Mouse (Mus musculus): Measurements from ENCODE around the gene Dnm3.

Dnm3 gene

DNA sequence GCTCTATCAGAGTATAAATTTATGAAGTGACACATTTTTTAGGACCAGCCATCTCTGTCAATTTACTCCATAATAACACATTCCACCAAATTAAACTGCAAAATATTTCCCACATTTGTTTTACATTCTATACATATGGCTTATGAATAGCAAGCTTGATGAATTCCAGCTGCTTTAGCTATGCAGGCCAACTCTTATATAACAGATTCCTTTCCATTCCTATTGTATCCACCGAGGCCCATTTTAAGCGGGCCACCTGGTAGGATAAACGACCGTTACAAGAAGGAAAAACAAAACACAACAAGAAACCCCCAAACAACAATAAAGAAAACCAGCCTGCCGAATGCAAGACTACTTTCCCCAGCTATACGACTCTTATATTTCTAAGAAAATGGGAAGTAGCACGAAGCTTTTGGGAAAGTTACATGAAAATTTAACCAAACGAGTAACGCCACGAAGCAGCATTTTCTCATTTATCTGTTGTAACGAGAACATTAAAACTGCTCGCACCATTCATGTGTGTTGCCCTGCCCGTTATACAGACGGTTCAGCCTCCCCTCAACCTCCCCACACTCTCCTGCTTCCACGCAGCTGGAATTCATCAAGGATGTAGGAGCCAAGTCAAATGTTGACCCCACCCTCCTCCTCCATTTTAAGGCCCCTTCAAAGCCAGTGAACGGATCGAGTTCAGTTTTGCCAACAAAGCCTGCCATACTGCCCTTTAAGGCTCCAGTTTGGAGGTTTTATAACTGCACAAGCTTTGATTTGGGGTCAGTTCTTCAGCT lies 403.0 kb downstream of the Dnm3 start:
- DNase-seq (ENCODE audit: low read depth): no peak

GRCm38 (mm10) chr1:162072917-162073578 lies 404.8 kb downstream of the Dnm3 start:
- no peak for DNase-seq (ENCODE audit: low read depth)

GRCm38 (mm10) chr1:162053608-162054007 lies 424.2 kb downstream of the Dnm3 start:
- DNase-seq (ENCODE audit: low read depth): no peak

DNA sequence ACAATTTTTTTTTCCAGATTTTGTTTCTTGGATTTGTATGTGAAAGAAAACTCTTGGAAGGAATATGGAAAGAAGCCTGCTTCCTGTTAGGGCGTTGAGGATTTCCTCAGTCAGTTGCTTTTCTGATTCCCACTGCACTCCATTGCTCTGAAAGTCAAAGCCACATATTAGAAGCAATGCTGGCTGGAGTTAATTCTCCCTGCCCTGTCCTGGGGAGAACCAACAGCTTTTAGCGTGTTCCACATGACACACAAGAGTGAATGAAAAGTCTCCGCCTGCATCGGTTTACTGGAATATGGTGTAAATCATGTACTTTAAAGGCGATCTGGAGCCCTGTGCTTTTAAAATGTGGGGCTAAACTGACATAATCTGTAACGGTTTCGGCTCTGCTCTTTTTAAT lies 424.6 kb downstream of the Dnm3 start:
- no peak for DNase-seq (ENCODE audit: low read depth)

DNA sequence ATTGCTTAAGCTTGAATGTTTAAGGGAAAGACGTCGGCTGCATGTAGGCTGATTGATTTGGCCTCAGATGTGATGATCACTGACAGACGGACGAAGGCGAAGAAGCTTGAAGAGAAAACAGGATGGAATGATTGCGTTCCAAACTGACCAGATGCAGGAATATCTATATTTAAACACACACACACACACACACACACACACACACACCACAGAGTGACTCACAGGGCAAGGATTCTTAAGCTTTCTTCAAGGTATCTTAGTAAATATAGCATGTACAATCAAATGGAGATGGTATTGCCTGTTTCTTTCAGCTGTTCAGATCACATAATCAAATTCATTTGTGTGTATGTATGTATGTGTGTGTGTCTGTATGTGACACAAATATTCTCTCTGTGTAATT lies 425.1 kb downstream of the Dnm3 start:
- DNase-seq (ENCODE audit: low read depth): no peak

DNA sequence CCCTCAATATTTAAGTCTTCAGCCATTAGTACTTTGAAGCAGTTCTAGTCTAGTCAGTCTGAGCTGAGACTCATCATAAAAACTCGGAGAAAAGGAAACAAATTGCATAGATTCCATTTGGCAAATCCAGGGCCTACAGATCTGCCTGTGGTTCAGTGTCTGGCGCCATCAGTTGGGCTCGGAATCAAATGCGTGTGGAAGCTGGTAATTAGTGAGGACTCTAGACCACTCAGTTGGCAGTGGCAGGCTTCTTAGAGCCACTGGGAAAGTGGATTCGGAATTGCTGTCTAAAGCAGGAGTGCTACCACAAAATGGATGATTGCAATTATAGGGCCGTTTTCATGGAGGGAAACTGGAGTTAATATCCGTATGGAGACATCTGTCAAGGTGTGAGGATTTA lies 425.7 kb downstream of the Dnm3 start:
- DNase-seq (ENCODE audit: low read depth): no peak

DNA sequence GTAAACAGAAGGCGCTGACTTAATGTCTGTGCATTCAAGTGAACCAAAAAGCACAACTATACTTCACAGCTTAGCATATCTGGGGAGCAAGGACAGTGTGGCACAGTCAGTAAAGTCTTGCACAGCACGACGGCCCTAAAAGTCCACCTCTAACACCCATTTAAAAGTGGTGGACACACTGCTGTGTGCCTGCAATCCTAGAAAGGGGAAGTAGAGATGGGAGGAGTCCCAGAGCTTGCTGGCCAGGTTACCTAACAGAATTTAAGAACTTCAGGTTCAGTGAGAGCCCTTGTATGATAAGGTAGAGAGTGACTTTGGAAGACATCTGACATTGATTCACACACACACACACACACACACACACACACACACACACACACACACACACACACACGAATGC lies 426.1 kb downstream of the Dnm3 start:
- no peak for DNase-seq (ENCODE audit: low read depth)

DNA sequence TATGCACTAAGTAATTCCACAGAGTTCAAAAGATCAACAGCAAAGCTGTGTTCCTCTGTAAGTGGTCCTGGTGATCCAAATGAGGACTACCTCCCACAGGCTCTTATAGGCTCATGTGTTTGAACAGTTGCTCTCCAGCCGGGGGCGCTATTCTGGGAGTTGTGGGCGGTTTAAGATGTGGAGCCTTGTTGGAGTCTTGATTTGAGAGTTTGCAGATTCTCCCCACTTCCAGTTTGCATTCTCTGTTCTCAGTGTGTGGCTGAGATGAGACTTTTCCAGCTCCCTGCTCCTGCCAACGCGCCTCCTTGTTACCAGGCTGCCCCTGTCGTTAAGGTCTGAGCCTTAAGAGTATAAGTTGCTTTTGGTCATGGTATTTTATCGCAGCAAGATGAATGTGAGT lies 430.2 kb downstream of the Dnm3 start:
- DNase-seq (ENCODE audit: low read depth): no peak

DNA sequence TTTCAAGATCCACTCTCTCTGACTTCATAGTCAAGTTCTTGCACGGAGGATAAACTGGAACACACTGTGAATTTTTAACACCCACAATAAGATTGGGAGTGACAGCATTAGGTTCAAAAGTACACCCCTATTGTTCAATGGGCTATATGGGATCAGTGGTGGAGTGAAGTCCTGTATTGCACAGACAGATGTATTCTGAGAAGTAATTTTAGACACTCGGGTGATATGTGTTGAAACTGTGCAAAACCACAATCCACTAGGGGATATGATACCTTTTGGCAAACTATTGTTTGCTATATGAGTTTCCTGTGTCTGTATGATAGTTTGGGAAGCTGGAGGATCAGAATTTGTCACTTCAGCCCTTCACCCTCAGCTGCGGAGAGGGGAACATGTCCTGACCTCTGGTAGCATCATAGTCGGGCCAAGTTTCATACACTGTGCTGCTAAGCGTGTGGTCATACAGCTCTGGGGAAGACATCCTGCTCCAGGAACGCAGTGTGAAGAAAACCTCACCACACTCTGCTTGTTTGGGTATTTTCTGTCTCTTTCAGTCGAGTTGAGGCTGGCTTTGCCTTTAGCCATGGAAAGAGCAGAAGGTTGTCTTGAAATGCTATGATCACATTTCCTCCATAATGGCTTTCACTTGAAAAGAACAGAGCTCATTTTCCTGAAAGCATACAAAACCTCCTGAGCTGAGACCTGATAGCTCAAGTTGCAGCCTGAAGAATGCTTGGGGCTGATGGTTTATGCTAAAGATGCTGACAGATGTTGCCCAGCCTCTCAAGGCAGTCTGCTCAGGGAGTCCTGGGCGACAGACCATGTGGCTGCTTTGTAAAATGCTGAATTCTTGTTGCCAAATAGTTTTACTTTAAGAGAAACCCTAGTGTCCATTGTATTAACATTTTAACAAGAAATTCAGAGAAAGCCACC lies 433.8 kb downstream of the Dnm3 start:
- DNase-seq (ENCODE audit: low read depth): peak; percentile 41

DNA sequence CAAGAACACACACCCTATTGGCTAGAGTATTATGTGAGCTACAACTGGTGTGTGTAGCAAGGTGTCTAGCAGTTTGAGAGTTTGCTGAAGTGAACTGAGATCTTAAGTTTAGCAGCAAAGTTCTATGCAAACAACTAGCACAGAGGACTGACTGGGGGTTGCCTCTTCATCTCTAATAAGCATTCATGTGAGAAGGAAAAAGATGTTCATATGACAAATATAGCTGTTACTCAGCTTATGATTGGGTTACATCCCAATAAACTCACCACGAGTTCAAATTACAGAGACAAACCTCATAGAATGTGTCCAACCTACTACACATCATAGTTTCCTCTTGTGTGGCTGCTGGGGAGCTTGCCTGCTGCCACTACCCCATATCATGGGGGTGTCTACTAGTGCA lies 434.6 kb downstream of the Dnm3 start:
- DNase-seq (ENCODE audit: low read depth): no peak

- no peak for DNase-seq (ENCODE audit: low read depth)
Measured at GRCm38 (mm10) chr1:162042384-162042783, 435.4 kb downstream of the Dnm3 start.

GRCm38 (mm10) chr1:162040490-162041274 lies 437.2 kb downstream of the Dnm3 start:
- DNase-seq (ENCODE audit: low read depth): no peak

DNA sequence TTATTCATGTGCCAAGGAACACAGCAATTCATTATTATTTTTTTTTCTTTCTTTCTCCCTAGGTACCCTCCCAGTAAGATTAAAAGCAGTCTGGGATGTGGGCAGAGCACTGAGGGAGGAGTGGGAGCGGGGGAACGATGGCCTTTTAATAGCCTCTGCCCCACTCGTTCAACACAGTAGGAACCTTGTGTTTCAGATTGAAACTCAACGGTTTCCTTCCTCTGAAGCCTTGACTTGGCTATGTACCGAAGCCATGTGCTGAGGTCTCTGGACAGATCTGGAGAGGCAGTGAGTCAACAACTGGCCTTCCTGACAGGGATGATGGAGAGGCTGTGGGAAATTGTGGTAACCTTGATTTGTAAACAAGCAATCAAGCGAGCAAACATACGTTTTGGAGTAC lies 438.0 kb downstream of the Dnm3 start:
- DNase-seq (ENCODE audit: low read depth): peak; percentile 91

DNA sequence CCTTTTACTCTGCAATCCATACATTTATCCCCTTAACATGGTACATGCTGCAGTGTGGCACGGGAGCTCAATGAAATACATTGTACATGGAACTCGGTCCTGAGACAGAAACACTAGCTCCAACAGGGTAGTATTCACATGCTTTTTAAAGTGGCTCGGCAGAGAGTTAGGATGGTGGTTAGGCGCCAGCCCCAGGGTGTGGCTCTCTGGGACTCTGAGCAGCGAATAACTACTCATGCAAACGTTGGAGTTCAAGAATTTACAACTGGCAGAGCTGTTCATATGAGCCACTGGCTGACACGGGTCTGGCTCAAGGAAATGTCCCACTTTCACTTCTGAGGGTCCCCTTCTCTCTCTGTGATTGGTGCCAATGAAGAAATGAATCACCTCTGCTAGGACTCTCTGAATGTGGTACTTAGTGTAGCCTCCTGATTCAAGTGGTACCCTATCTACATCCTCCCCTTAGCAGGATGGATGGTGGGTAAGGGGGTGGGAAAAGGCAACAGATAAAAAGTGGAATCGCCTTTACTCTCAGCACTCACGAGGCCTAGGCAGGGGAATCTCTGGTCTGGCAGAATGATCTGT lies 438.7 kb downstream of the Dnm3 start:
- DNase-seq (ENCODE audit: low read depth): peak; percentile 91

DNA sequence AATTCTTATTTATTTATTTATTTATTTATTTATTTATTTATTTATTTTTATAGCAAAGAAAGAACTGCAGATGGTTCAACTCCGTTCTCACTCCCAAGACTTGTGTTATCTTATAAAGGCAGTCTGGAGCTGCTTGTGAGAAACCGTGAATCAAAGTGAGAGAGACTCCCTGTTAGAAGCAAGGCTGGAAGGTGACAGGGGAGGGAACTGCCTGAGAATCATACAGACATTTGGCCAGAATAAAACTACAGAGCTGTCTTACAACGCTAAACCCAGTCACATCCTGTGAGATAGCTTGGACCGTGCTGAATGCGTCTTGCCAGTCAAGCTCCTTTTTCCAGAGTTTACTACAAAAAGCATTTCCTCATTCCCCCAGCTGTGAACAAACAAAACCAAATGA lies 439.4 kb downstream of the Dnm3 start:
- no peak for DNase-seq (ENCODE audit: low read depth)

- DNase-seq (ENCODE audit: low read depth): peak; percentile 97
Measured at GRCm38 (mm10) chr1:162037968-162038421, 439.8 kb downstream of the Dnm3 start.

DNA sequence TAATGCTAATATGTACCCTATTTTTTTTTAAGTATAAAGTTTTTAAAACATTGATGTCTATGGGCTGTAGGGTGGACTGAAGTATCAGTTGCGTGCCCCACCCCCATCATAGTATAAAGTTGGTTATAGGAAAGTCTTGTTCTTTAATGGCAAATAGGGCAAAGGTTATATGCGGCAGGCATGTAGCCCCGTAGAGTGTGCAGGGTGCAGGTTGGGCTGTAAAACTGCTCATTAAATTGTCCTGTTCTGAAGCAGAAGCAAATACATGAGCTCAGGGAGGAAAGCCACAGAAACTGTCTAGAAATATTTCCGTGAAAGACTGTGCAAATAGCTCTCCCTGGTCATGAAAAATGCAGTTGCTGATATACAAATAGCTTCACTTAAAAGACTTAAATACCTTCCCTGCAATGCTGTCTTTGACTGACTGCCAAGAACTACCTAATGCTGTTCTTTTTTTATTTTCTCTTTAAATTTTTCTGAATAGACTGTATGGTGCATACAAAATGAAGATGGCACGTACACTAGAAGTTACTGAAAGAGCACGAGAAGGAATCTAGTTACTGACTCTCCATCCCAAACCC lies 440.6 kb downstream of the Dnm3 start:
- DNase-seq (ENCODE audit: low read depth): peak; percentile 54

DNA sequence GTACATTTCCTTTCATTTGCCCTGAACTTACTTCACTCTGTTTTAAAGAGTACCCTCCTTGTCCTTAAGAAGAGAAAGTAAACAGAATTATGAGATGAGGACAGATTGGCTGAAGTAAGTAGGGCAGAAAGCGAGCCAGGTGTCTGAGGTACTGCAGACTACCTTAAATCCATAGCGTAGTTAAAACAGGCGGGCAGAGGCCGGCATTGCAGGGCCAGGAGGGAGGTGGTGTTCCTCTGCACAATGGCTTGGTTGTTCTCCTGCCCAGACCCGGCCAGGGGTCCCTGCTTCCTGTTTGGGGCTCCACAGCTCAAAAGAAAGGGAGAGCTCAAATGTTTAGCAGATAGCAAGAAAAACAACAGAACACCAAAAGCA lies 441.4 kb downstream of the Dnm3 start:
- DNase-seq (ENCODE audit: low read depth): no peak

DNA sequence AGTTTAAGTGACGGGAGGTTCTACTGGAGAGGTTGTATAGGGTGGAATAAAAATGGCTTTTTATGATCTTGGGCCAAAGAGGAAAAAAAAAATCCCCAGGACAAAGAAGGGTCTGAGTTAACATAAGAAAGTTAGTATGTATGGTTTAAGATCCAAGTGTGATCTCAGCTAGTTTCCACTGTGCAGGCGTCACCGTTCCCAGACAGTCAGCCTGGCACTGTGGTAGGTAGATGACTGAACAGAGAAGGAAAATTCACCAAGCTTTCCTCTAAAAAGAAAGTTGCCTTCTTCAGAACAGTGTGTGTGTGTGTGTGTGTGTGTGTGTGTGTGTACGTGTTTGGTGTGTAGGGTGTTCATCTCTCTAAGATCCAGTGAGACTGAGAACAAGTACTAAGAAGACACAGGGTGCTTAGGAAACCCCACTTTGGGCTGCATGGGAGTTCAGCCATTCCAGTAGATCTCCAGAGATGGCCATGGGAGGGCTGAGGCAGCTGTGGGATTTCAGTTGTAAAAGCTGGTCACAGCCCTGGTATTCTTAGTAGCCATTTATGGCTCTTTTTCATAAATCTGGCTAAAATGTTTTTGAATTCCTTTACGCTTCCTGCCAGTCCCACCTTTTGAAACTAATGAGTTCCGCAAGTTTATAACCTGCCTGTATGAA lies 441.9 kb downstream of the Dnm3 start:
- no peak for DNase-seq (ENCODE audit: low read depth)

DNA sequence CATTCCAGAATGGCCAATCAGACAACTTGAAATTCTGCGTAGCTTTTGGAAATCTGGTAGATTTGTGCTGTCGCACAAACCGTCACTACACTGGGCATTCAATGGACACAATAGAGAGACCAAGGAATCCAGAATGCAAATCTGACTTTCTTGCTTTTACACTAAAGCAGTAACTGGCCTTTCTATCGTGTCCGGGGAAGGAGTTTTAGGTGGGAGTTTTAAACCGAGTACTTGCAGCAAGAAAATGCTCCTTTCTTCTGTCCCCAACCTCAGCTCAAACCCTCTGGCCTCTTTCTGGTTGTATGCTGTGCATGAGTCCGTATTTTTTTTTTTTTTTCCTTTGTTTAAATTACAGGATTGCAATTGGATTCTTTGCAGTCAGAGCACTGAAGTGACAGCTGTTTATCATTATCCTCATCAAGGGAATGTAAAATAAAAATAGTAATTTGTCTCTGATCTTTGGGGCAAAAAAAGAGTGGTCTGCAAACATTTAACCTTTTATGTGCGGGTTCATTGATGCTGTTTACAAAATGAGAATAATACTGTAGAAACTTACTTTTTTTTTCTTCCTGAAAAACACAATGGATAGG lies 454.1 kb downstream of the Dnm3 start:
- no peak for DNase-seq (ENCODE audit: low read depth)
